Mouse (Mus musculus) heart, postnatal 14 days (tissue): ENCODE measurements around the gene Smg7. TPM values are rescaled to one million over a fixed set of nuclear protein-coding genes. Genes with fewer than 3 reads are reported as not detected.

ENCODE experiments used
- total RNA-seq, 2 experiments: library from RNA; stranded (reverse); gene quantifications; 2 replicates each; pipeline ENCODE4 v1.2.3; 2021

The Smg7 gene
- total RNA-seq, 2 experiments from 2014 or later: 39.5 to 44.4 TPM

Other genes with a start within 250 kb of the Smg7 start
- not detected for gene Apobec4, start 152.1 kb downstream of the Smg7 start, total RNA-seq
- 10 to 100 TPM; 51.7 to 51.8 TPM for gene Rgl1, start 136.3 kb downstream of the Smg7 start, total RNA-seq
- 10 to 100 TPM; 53.0 to 57.9 TPM for gene Arpc5, start 136.1 kb downstream of the Smg7 start, total RNA-seq
- 1 to 10 TPM; 3.9 to 5.1 TPM for gene Ncf2, start 102.5 kb downstream of the Smg7 start, total RNA-seq
- gene Nmnat2, start 52.3 kb upstream of the Smg7 start, total RNA-seq: 1 to 10 TPM in 1 of 2 experiments, under 1 TPM in 1; 0.61 to 1.0 TPM